Comparison of ENCODE assay signal across 23 mouse cellular contexts in the genomic region with DNA sequence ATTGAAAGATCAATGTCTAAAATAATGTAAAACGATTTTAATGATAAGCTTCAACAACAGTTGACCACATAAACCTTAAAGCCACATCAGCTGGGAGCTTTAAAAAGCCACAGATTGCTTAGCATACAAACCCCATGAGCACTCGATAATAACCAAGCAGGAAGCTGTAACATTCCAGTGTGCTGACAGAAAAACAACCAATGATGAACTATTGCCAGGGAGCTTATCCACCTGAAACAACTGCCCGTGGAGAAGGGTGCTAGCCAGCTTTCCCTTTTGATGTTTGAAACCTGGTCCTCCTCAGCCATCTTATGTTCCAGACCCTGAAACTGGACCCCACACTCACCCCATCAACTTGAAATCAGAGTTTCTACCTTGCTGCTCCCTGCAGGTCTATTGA. TPM values are rescaled to one million over a fixed set of nuclear protein-coding genes. Genes with fewer than 3 reads are reported as not detected.
A peak's percentile ranks its signal among the peaks of the same experiment; 100 is the strongest.
DNase-seq lines count a peak whose midpoint lies in the region; ATAC-seq and TF ChIP-seq lines count a peak whose summit lies in the region.
"Had no signal": no experiment of that assay in that cellular context is flagged by ENCODE, and none has a peak within 500 bp of the region (broad histone marks: within the 10 kb centered on the region; RNA-seq: fewer than 3 reads in every experiment).

No protein-coding gene starts in this region.

- H3K27me3 ChIP-seq in embryonic facial prominence, embryonic 14.5 days (replicated peaks; ENCODE audit: control insufficient read depth, insufficient read depth, low read length) = no peaks in the 10 kb centered on the region
- H3K27me3 ChIP-seq in embryonic facial prominence, embryonic 10.5 days (replicated peaks; ENCODE audit: low read depth, poor library complexity, severe bottlenecking) = no peaks in the 10 kb centered on the region
- no peaks in the 10 kb centered on the region for H3K27me3 ChIP-seq in kidney, postnatal 0 days (ENCODE audit: insufficient read depth, low read length)
- H3K27me3 ChIP-seq: embryonic facial prominence, embryonic 12.5 days; forebrain, embryonic 12.5 days; heart, embryonic 13.5 days; hindbrain, embryonic 13.5 days; intestine, embryonic 15.5 days had no signal

- no peak overlapping the region for H3K4me2 ChIP-seq in embryonic facial prominence, embryonic 14.5 days (ENCODE audit: low read depth, low read length)
- no peak overlapping the region for H3K4me2 ChIP-seq in kidney, postnatal 0 days (ENCODE audit: low read length)
- H3K4me2 ChIP-seq: embryonic facial prominence, embryonic 12.5 days; forebrain, embryonic 12.5 days; heart, embryonic 13.5 days; hindbrain, embryonic 13.5 days; intestine, embryonic 15.5 days had no signal

- peak; percentile 24 for DNase-seq in embryonic facial prominence, embryonic 14.5 days (ENCODE audit: low spot score)
- DNase-seq in embryonic facial prominence, embryonic 10.5 days (ENCODE audit: low spot score) = no peak
- DNase-seq in kidney, postnatal 0 days (ENCODE audit: low spot score) = peak; percentile 64
- no peak for DNase-seq in kidney, postnatal 10 days
- peak; percentile 24 for DNase-seq in hindlimb bud, embryonic 11.5 days (ENCODE audit: extremely low spot score, low read depth, low spot score)
- DNase-seq in frontal cortex, postnatal 10 days (ENCODE audit: low spot score in 2 of 2) = no peak
- DNase-seq in right cerebral cortex, adult 2 months (ENCODE audit: low spot score in 2 of 2) = no peak
- DNase-seq: adrenal gland, adult 8-10 months; adrenal gland, postnatal 36 days; cerebellum, adult 2 months; cerebellum, postnatal 10 days; gastrocnemius, adult 2 months; gastrocnemius, postnatal 25 days; heart, postnatal 36 days had no signal

- no peaks in the 10 kb centered on the region for H3K9me3 ChIP-seq in embryonic facial prominence, embryonic 14.5 days (ENCODE audit: control insufficient read depth, low read length)
- H3K9me3 ChIP-seq in embryonic facial prominence, embryonic 10.5 days = no peaks in the 10 kb centered on the region
- no peaks in the 10 kb centered on the region for H3K9me3 ChIP-seq in kidney, postnatal 0 days (replicated peaks; ENCODE audit: low read length)
- H3K9me3 ChIP-seq: embryonic facial prominence, embryonic 12.5 days; forebrain, embryonic 12.5 days; heart, embryonic 13.5 days; hindbrain, embryonic 13.5 days; intestine, embryonic 15.5 days had no signal

- WGBS in embryonic facial prominence, embryonic 14.5 days = 25% methylated on average over 3 of the region's 3 CpGs
- WGBS in embryonic facial prominence, embryonic 10.5 days = 62% methylated on average over 3 of the region's 3 CpGs
- 9% methylated on average over 3 of the region's 3 CpGs for WGBS in kidney, postnatal 0 days

- no peak for TF ChIP-seq CTCF in kidney, postnatal 0 days (IDR thresholded peaks at IDR 0.05; ENCODE audit: low read depth)

- no peak for ATAC-seq in embryonic facial prominence, embryonic 14.5 days (ENCODE audit: low read depth)
- no peak; the same call in 1 of the 2 replicates for ATAC-seq in kidney, postnatal 0 days (replicated peaks; ENCODE audit: low FRiP score, low read depth)
- ATAC-seq: forebrain, embryonic 16.5 days; hindbrain, postnatal 0 days; intestine, embryonic 15.5 days had no signal

- no peaks in the 10 kb centered on the region for H3K4me1 ChIP-seq in embryonic facial prominence, embryonic 14.5 days (ENCODE audit: control insufficient read depth, insufficient read depth, low read length)
- peaks cover 5% of the 10 kb centered on the region; the same call in 1 of the 2 replicates for H3K4me1 ChIP-seq in embryonic facial prominence, embryonic 10.5 days
- no peaks in the 10 kb centered on the region for H3K4me1 ChIP-seq in kidney, postnatal 0 days (replicated peaks; ENCODE audit: insufficient read depth, low read length)
- H3K4me1 ChIP-seq: forebrain, embryonic 12.5 days; hindbrain, embryonic 13.5 days; intestine, embryonic 15.5 days had no signal

- H3K4me3 ChIP-seq in embryonic facial prominence, embryonic 14.5 days (ENCODE audit: low read depth, low read length) = no peak overlapping the region
- H3K4me3 ChIP-seq in embryonic facial prominence, embryonic 10.5 days = no peak overlapping the region
- no peak overlapping the region for H3K4me3 ChIP-seq in kidney, postnatal 0 days (replicated peaks; ENCODE audit: low read depth, low read length)
- H3K4me3 ChIP-seq: embryonic facial prominence, embryonic 12.5 days; forebrain, embryonic 12.5 days; gastrocnemius, adult 2 months; heart, embryonic 13.5 days; hindbrain, embryonic 13.5 days; intestine, embryonic 15.5 days had no signal

- H3K36me3 ChIP-seq in embryonic facial prominence, embryonic 14.5 days (ENCODE audit: control insufficient read depth, insufficient read depth, low read length) = no peaks in the 10 kb centered on the region
- no peaks in the 10 kb centered on the region for H3K36me3 ChIP-seq in embryonic facial prominence, embryonic 10.5 days (replicated peaks)
- no peaks in the 10 kb centered on the region for H3K36me3 ChIP-seq in kidney, postnatal 0 days (ENCODE audit: insufficient read depth, low read length)
- H3K36me3 ChIP-seq: embryonic facial prominence, embryonic 12.5 days; forebrain, embryonic 12.5 days; heart, embryonic 13.5 days; hindbrain, embryonic 13.5 days; intestine, embryonic 15.5 days had no signal

- no peak overlapping the region for H3K9ac ChIP-seq in embryonic facial prominence, embryonic 14.5 days (ENCODE audit: low read depth, low read length)
- H3K9ac ChIP-seq in kidney, postnatal 0 days (ENCODE audit: low read depth, low read length) = no peak overlapping the region
- H3K9ac ChIP-seq: embryonic facial prominence, embryonic 12.5 days; forebrain, embryonic 12.5 days; heart, embryonic 13.5 days; hindbrain, embryonic 13.5 days; intestine, embryonic 15.5 days had no signal

- H3K27ac ChIP-seq in embryonic facial prominence, embryonic 14.5 days (replicated peaks; ENCODE audit: low read depth, low read length) = no peak overlapping the region
- no peak overlapping the region for H3K27ac ChIP-seq in embryonic facial prominence, embryonic 10.5 days (replicated peaks)
- no peak overlapping the region for H3K27ac ChIP-seq in kidney, postnatal 0 days
- H3K27ac ChIP-seq: embryonic facial prominence, embryonic 12.5 days; forebrain, embryonic 12.5 days; gastrocnemius, adult 2 months; heart, embryonic 13.5 days; hindbrain, embryonic 13.5 days; hindbrain, postnatal 0 days; intestine, embryonic 15.5 days had no signal

RNA-seq across cellular contexts. Expression of gene Hsd17b3, which starts 22.4 kb away (rescaled TPM):
- not detected in 2 replicates for polyA plus RNA-seq in embryonic facial prominence, embryonic 14.5 days (2014; fragmentation: Nextera tagmentation; extraction: Ambion mirVana)
- polyA plus RNA-seq in embryonic facial prominence, embryonic 10.5 days (2016; fragmentation: Nextera tagmentation; extraction: Ambion mirVana) = not detected in 2 replicates
- polyA plus RNA-seq in kidney, postnatal 0 days (2015; fragmentation: Nextera tagmentation; extraction: Ambion mirVana) = not detected in 2 replicates
- polyA plus RNA-seq: C2C12; cerebellum, adult 2 months; embryonic facial prominence, embryonic 12.5 days; forebrain, embryonic 12.5 days; forebrain, embryonic 16.5 days; heart, embryonic 13.5 days; heart, postnatal 0 days; hindbrain, embryonic 13.5 days; hindbrain, postnatal 0 days; intestine, embryonic 15.5 days had no signal

Comparison
In these comparisons a context has a peak if more than half of its experiments do, and no peak if none do; other contexts are left out.
1. DNase-seq: peak in embryonic facial prominence, embryonic 14.5 days (single experiment), kidney, postnatal 0 days (single experiment) and hindlimb bud, embryonic 11.5 days (single experiment); none in embryonic facial prominence, embryonic 10.5 days (single experiment), kidney, postnatal 10 days (single experiment), frontal cortex, postnatal 10 days (0 of 2) and right cerebral cortex, adult 2 months (0 of 2).